Mouse (Mus musculus): ENCODE measurements around the gene Vmn2r90.
A peak's percentile ranks its signal among the peaks of the same experiment; 100 is the strongest.
"Not testable (repeated sequence)": the region's sequence is repeated elsewhere in the genome, so short reads cannot be mapped to it uniquely, and the experiment has no call there.

Gene Vmn2r90

GRCm38 (mm10) chr17:17703447-17703846, at the start of gene Vmn2r90:
Gene Vmn2r90, plus strand, starts transcription at chr17:17703747.
- DNase-seq (ENCODE audit: low read depth, low spot score): no peak

GRCm38 (mm10) chr17:17654997-17655828, 48.3 kb upstream of the Vmn2r90 start:
- no peak for DNase-seq (ENCODE audit: low read depth, low spot score)

- no peak for DNase-seq (ENCODE audit: low read depth, low spot score)
Measured at GRCm38 (mm10) chr17:17655829-17656176, 47.7 kb upstream of the Vmn2r90 start.

- DNase-seq (ENCODE audit: low read depth, low spot score): no peak
Measured at GRCm38 (mm10) chr17:17678781-17679180, 24.8 kb upstream of the Vmn2r90 start.

GRCm38 (mm10) chr17:17690659-17691058, 12.9 kb upstream of the Vmn2r90 start:
- no peak for DNase-seq (ENCODE audit: low read depth, low spot score)

GRCm38 (mm10) chr17:17732396-17732795, 28.8 kb downstream of the Vmn2r90 start:
- not testable (repeated sequence) for DNase-seq (ENCODE audit: low read depth, low spot score)

GRCm38 (mm10) chr17:17738635-17739034, 35.1 kb downstream of the Vmn2r90 start:
- DNase-seq (ENCODE audit: low read depth, low spot score): no peak

GRCm38 (mm10) chr17:17739300-17739699, 35.8 kb downstream of the Vmn2r90 start:
- not testable (repeated sequence) for DNase-seq (ENCODE audit: low read depth, low spot score)

- not testable (repeated sequence) for DNase-seq (ENCODE audit: low read depth, low spot score)
Measured at GRCm38 (mm10) chr17:17739936-17740335, 36.4 kb downstream of the Vmn2r90 start.

- DNase-seq (ENCODE audit: low read depth, low spot score): not testable (repeated sequence)
Measured at GRCm38 (mm10) chr17:17741516-17741915, 38.0 kb downstream of the Vmn2r90 start.

- peak; percentile 57 for DNase-seq (ENCODE audit: low read depth, low spot score)
Measured at GRCm38 (mm10) chr17:17749371-17749770, 45.8 kb downstream of the Vmn2r90 start.

- no peak for DNase-seq (ENCODE audit: low read depth, low spot score)
Measured at GRCm38 (mm10) chr17:17762614-17763293, 59.2 kb downstream of the Vmn2r90 start.

GRCm38 (mm10) chr17:17764206-17764605, 60.7 kb downstream of the Vmn2r90 start:
- no peak for DNase-seq (ENCODE audit: low read depth, low spot score)

GRCm38 (mm10) chr17:17766481-17766880, 62.9 kb downstream of the Vmn2r90 start:
- DNase-seq (ENCODE audit: low read depth, low spot score): peak; percentile 75
